Mouse (Mus musculus) effector memory CD4-positive, alpha-beta T cell, adult 7 months (primary cell): Measurements from ENCODE around the gene Ddo. TPM values are rescaled to one million over a fixed set of nuclear protein-coding genes. Genes with fewer than 3 reads are reported as not detected.

Experiments used
- polyA plus RNA-seq: library from polyadenylated mRNA; unstranded; fragments of 100-300 nt; shearing (Covaris generic); gene quantifications from one replicate; pipeline ENCODE4 v1.2.1, GENCODE M21; 2017

The Ddo gene
- polyA plus RNA-seq, result 0.48 TPM

DNA sequence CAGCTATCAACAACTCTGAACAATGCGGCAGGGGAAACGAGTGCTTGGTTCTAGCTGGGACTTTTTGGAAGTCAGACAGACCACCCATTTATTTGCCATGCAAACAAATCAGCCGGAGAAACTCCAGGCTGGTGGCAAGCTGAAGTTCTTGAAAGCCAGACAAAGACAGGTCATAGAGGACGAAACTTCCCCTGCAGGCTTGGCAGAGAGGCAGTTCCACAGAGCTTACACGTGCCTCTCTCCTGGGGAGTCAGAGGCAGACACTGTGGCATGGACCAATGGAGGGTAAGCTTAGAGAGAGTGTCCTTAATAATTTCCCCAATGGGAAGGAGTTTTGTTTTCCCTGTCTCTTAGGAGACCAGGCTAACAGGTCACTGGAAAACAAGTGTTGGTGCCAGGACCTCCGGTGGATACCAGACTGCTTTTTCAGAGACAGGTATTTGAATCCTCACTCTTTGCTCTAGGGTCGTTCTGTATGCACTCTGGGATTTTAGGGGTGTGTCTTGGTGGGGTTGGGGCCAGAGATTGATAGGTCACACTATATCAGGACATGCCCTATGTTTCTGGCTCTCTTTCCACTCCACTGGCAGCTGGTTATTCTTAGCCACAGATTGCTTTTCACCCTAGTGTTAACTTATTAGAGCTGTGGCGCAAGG lies at the start of gene Ddo:
Gene Ddo, plus strand, starts transcription at position 356 of the 656 bp plus-strand sequence.

GRCm38 (mm10) chr10:40683092-40683867 lies 53.5 kb downstream of the Ddo start, which contains the start of gene Mettl24:
Gene Mettl24 (plus strand): TSS chr10:40683282.

Other genes with a start within 250 kb of the Ddo start
- gene Slc22a16, start 59.7 kb upstream of the Ddo start, polyA plus RNA-seq, result not detected
- gene Mettl24, start 53.3 kb downstream of the Ddo start, polyA plus RNA-seq, result not detected